Mouse (Mus musculus): ENCODE data around the gene Fyb. TPM values are rescaled to one million over a fixed set of nuclear protein-coding genes. Genes with fewer than 3 reads are reported as not detected.

The Fyb gene
- polyA plus RNA-seq, 1 experiment from 2014 or later: 3.1 TPM

DNA sequence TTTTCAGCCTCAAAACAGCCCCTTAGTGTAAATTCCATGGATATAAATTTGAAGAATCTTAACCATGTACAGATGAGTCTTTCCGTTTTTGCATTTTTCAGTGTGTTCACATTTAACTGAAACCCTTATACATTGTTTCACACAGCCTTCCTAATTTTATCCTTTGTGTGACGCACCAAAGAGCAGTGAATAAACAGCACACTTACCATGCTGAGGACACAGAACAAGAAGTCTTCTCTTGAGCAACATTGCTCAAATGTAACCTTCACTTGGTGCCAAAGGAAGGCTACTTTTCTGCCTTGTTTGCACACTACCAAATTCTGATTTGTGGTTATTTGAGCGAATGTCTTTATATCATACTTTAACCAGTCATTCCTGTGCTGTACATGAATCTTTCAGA is 122.8 kb downstream of the Fyb start:
- Histone ChIP-seq H3K9me3 (replicated peaks; ENCODE audit: control insufficient read depth, low read length, poor library complexity, severe bottlenecking) (no peaks in the 10 kb centered on the region), H3K9ac (ENCODE audit: low read depth, low read length) (no peak overlapping the region), H3K27me3 (ENCODE audit: control insufficient read depth, insufficient read depth, low read depth, low read length) (no peaks in the 10 kb centered on the region), H3K36me3 (ENCODE audit: control insufficient read depth, insufficient read depth, low read length) (no peaks in the 10 kb centered on the region), H3K4me2 (ENCODE audit: low read length) (no peak overlapping the region), H3K27ac (ENCODE audit: low read length) (no peak overlapping the region), H3K4me1 (ENCODE audit: control insufficient read depth, insufficient read depth, low read length) (no peaks in the 10 kb centered on the region), H3K4me3 (ENCODE audit: low read depth, low read length) (no peak overlapping the region)
- WGBS: 90% methylated on average over 3 of the region's 3 CpGs
- ATAC-seq: no peak

DNA sequence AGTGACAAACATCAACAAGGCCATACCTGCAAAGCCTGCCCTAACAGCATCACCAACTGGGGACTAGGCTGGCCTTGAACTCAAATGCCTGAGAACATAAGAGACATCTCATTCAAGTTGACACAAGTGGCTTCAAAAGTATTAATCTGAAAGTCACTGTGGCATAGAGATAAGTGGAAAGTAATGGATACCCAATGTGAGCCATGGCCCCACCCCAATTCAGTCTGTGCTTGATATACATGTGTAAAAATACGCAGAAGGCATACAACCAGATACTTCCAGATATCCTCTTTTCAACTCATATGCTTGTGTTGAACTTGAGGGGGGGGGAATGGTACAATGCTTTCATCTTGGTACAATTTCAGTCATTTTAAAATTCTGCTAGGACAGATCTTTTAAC is 124.4 kb downstream of the Fyb start:
- Histone ChIP-seq H3K4me1 (ENCODE audit: control insufficient read depth, insufficient read depth, low read length) (no peaks in the 10 kb centered on the region), H3K27me3 (ENCODE audit: control insufficient read depth, insufficient read depth, low read depth, low read length) (no peaks in the 10 kb centered on the region), H3K4me2 (ENCODE audit: low read length) (no peak overlapping the region), H3K36me3 (ENCODE audit: control insufficient read depth, insufficient read depth, low read length) (no peaks in the 10 kb centered on the region), H3K27ac (ENCODE audit: low read length) (no peak overlapping the region), H3K4me3 (ENCODE audit: low read depth, low read length) (no peak overlapping the region), H3K9me3 (replicated peaks; ENCODE audit: control insufficient read depth, low read length, poor library complexity, severe bottlenecking) (no peaks in the 10 kb centered on the region), H3K9ac (ENCODE audit: low read depth, low read length) (no peak overlapping the region)
- no peak for ATAC-seq
- WGBS: 89% methylated on average over 1 of the region's 1 CpGs

DNA sequence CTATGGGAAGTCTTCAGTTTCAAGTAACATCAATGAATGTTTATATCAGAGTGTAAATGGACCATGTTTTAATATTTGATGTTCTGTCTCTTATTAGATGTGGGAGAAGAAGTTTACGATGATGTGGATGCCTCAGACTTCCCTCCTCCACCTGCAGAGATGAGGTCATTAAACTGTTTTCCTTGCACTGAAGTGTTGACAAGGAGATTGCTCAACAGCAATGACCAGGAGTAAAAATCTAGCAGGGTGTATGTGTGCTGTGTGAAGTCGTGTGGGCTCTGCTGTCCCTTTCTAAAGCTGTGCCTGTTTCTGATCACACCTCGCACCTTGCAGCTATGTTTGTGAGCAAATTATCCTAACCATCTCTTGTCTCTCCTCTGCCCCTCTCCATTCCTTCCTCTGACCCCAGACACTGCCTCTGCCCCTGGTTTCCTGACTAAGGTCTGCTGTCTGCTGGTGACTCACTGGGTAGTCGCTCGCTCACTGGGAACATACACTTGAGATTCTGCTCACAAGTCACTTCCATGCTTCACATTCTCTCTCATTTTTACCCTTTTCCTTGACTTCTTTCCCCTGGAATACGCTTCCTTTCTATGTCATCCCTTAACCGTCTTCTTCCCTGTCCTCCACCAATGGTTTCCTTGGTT is 126.2 kb downstream of the Fyb start:
- H3K4me1 ChIP-seq (ENCODE audit: control insufficient read depth, insufficient read depth, low read length): no peaks in the 10 kb centered on the region
- H3K9me3 ChIP-seq (replicated peaks; ENCODE audit: control insufficient read depth, low read length, poor library complexity, severe bottlenecking): no peaks in the 10 kb centered on the region
- no peaks in the 10 kb centered on the region for H3K27me3 ChIP-seq (ENCODE audit: control insufficient read depth, insufficient read depth, low read depth, low read length)
- no peak overlapping the region for H3K4me3 ChIP-seq (ENCODE audit: low read depth, low read length)
- H3K9ac ChIP-seq (ENCODE audit: low read depth, low read length): no peak overlapping the region
- H3K36me3 ChIP-seq (ENCODE audit: control insufficient read depth, insufficient read depth, low read length): no peaks in the 10 kb centered on the region
- ATAC-seq: no peak
- 87% methylated on average over 7 of the region's 7 CpGs for WGBS
- H3K27ac ChIP-seq (ENCODE audit: low read length): no peak overlapping the region
- no peak overlapping the region for H3K4me2 ChIP-seq (ENCODE audit: low read length)

DNA sequence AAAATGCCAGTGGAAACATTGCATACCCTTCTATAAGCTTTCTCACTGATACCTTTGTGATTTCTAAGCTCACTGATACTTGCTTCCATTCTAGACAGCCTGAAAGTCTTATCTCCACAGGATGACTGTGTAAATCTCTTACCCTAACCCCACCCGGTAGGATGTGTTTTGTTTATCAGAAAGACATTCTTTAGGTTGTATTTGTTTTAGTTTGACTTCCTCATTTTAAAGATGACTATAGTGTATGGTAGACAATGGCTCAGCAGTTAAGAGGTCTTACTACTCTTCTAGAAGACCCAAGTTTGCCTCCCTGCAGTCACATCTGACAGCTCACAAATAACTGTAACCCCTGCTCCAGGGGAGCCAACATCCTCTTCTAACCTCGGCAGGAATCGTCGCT is 130.4 kb downstream of the Fyb start:
- Histone ChIP-seq H3K4me3 (ENCODE audit: low read depth, low read length) (no peak overlapping the region), H3K27ac (ENCODE audit: low read length) (no peak overlapping the region), H3K27me3 (ENCODE audit: control insufficient read depth, insufficient read depth, low read depth, low read length) (no peaks in the 10 kb centered on the region), H3K9me3 (replicated peaks; ENCODE audit: control insufficient read depth, low read length, poor library complexity, severe bottlenecking) (no peaks in the 10 kb centered on the region), H3K36me3 (ENCODE audit: control insufficient read depth, insufficient read depth, low read length) (no peaks in the 10 kb centered on the region), H3K9ac (ENCODE audit: low read depth, low read length) (no peak overlapping the region), H3K4me1 (ENCODE audit: control insufficient read depth, insufficient read depth, low read length) (no peaks in the 10 kb centered on the region), H3K4me2 (ENCODE audit: low read length) (no peak overlapping the region)
- no peak for ATAC-seq
- WGBS: 87% methylated on average over 4 of the region's 4 CpGs

DNA sequence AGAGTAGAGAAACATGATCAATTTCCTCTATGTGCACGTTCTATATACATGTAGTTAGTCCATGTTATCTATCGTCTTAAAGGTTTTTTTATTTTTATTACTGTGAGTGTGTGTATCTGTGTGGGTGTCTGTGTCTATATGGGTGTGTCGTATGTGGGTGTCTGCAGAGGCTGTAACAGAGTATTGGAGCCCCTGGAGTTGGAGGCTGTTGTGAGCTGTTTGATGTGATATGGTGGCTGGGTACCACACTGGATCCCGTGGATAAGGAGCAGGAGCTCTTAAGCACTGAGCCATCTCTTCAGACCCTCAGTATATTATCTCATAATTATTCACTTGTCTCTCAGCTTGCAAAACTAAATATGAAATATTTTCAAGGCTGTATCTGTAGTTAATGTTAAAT is 135.4 kb downstream of the Fyb start:
- ATAC-seq: no peak
- Histone ChIP-seq H3K4me2 (ENCODE audit: low read length) (no peak overlapping the region), H3K36me3 (ENCODE audit: control insufficient read depth, insufficient read depth, low read length) (no peaks in the 10 kb centered on the region), H3K9ac (ENCODE audit: low read depth, low read length) (no peak overlapping the region), H3K9me3 (replicated peaks; ENCODE audit: control insufficient read depth, low read length, poor library complexity, severe bottlenecking) (no peaks in the 10 kb centered on the region), H3K4me1 (ENCODE audit: control insufficient read depth, insufficient read depth, low read length) (no peaks in the 10 kb centered on the region), H3K27me3 (ENCODE audit: control insufficient read depth, insufficient read depth, low read depth, low read length) (no peaks in the 10 kb centered on the region), H3K4me3 (ENCODE audit: low read depth, low read length) (no peak overlapping the region), H3K27ac (ENCODE audit: low read length) (no peak overlapping the region)
- 89% methylated on average over 4 of the region's 4 CpGs for WGBS

DNA sequence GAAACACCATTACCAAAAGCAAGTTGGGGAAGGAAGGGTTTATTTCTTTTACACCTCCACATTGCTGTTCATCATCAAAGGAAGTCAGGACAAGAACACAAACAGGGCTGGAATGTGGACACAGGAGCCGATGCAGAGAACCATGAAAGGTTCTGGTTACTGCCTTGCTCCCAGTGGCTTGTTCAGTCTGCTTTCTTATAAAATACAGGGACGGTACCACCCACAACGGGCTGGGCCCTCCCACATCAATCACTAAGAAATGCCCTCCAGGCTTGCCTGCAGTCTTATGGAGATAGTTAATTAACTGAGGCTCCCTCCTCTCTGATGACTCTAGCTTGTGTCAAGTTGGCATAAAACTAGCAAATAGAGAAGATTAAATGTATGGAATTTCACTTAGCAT is 139.3 kb downstream of the Fyb start:
- ATAC-seq: no peak
- no peak overlapping the region for H3K9ac ChIP-seq (ENCODE audit: low read depth, low read length)
- no peaks in the 10 kb centered on the region for H3K27me3 ChIP-seq (ENCODE audit: control insufficient read depth, insufficient read depth, low read depth, low read length)
- WGBS: 36% methylated on average over 3 of the region's 3 CpGs
- no peak overlapping the region for H3K4me3 ChIP-seq (ENCODE audit: low read depth, low read length)
- no peak overlapping the region for H3K27ac ChIP-seq (ENCODE audit: low read length)
- H3K4me2 ChIP-seq (ENCODE audit: low read length): no peak overlapping the region
- H3K4me1 ChIP-seq (ENCODE audit: control insufficient read depth, insufficient read depth, low read length): no peaks in the 10 kb centered on the region
- H3K9me3 ChIP-seq (replicated peaks; ENCODE audit: control insufficient read depth, low read length, poor library complexity, severe bottlenecking): no peaks in the 10 kb centered on the region
- no peaks in the 10 kb centered on the region for H3K36me3 ChIP-seq (ENCODE audit: control insufficient read depth, insufficient read depth, low read length)

DNA sequence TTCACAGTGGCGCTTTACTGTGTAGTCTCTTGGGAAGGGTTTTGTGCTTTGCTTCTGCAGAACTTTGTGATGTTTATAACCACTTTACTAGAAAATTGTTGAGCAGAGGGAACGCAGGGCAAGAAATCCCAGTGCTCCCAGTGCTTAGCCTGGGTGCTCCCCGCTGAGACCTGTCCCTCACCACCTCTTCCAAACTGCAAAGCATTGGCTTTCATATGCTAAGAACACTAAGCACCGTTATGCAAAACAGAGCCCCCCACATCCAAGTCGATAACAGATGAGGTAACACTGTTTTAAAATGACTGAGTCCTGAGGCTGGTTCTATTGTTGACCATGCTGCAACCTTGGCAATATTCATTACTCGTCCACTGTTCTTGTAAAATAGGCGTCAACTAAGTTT is 141.3 kb downstream of the Fyb start:
- no peak overlapping the region for H3K9ac ChIP-seq (ENCODE audit: low read depth, low read length)
- H3K36me3 ChIP-seq (ENCODE audit: control insufficient read depth, insufficient read depth, low read length): no peaks in the 10 kb centered on the region
- WGBS: 64% methylated on average over 7 of the region's 7 CpGs
- ATAC-seq: no peak
- no peak overlapping the region for H3K4me2 ChIP-seq (ENCODE audit: low read length)
- no peak overlapping the region for H3K4me3 ChIP-seq (ENCODE audit: low read depth, low read length)
- H3K4me1 ChIP-seq (ENCODE audit: control insufficient read depth, insufficient read depth, low read length): no peaks in the 10 kb centered on the region
- H3K27me3 ChIP-seq (ENCODE audit: control insufficient read depth, insufficient read depth, low read depth, low read length): no peaks in the 10 kb centered on the region
- no peaks in the 10 kb centered on the region for H3K9me3 ChIP-seq (replicated peaks; ENCODE audit: control insufficient read depth, low read length, poor library complexity, severe bottlenecking)
- no peak overlapping the region for H3K27ac ChIP-seq (ENCODE audit: low read length)

DNA sequence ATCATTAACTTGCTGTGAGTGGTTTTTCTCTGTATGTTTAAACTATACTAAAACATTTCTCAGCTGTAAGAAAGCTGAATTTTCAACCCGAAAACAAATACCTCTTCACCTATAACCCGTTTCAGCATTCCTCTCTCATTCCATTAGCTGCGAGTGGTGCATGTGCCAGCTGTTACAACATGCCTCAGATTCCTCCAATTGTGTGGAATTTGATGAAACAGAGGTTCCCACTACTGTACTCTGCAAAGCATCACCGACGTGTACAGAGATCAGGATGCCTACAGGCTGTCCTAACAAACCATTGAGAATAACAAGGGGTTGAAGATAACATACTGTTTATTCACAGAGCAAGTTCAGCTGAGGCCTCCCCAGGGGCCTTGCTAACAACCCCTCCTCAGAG is 143.4 kb downstream of the Fyb start:
- Histone ChIP-seq H3K27ac (ENCODE audit: low read length) (no peak overlapping the region), H3K36me3 (ENCODE audit: control insufficient read depth, insufficient read depth, low read length) (no peaks in the 10 kb centered on the region), H3K27me3 (ENCODE audit: control insufficient read depth, insufficient read depth, low read depth, low read length) (no peaks in the 10 kb centered on the region), H3K9ac (ENCODE audit: low read depth, low read length) (no peak overlapping the region), H3K4me3 (ENCODE audit: low read depth, low read length) (no peak overlapping the region), H3K9me3 (replicated peaks; ENCODE audit: control insufficient read depth, low read length, poor library complexity, severe bottlenecking) (no peaks in the 10 kb centered on the region), H3K4me2 (ENCODE audit: low read length) (no peak overlapping the region), H3K4me1 (ENCODE audit: control insufficient read depth, insufficient read depth, low read length) (no peaks in the 10 kb centered on the region)
- WGBS: 58% methylated on average over 5 of the region's 5 CpGs
- ATAC-seq: no peak

DNA sequence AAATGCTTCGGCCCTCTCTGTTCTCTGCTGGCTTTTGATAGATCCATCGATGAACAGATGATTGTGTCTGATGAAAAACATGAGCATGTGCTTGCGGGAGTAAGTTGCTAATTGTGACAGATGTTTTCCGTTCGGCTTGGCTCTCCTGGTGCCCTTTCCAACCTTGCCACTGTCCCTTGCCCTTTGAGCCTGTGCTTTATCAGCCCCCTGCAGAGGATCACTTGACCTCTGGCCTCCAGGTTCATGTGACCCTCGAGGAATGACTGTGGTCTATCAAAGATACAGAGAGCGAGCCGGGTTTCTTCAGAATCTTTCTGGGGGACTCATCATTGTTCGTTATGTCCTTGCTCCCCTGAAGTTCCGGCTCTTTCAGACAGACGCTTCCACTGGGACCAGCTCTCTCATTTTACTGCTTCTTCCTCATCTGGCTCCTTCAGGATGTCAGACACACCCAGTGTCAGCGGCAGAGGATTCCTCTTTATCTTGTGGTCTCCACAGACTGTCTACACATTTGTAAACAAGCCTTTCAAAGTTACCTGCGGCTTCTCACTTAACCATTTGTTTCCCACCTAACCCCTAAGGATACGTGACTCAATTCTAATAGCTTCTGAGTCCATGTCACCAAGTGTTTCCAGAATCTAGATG is 146.3 kb downstream of the Fyb start:
- no peak overlapping the region for H3K9ac ChIP-seq (ENCODE audit: low read depth, low read length)
- H3K9me3 ChIP-seq (replicated peaks; ENCODE audit: control insufficient read depth, low read length, poor library complexity, severe bottlenecking): no peaks in the 10 kb centered on the region
- no peak overlapping the region for H3K27ac ChIP-seq (ENCODE audit: low read length)
- WGBS: 47% methylated on average over 14 of the region's 14 CpGs
- ATAC-seq: no peak
- H3K27me3 ChIP-seq (ENCODE audit: control insufficient read depth, insufficient read depth, low read depth, low read length): no peaks in the 10 kb centered on the region
- H3K4me2 ChIP-seq (ENCODE audit: low read length): no peak overlapping the region
- H3K4me3 ChIP-seq (ENCODE audit: low read depth, low read length): no peak overlapping the region
- no peaks in the 10 kb centered on the region for H3K36me3 ChIP-seq (ENCODE audit: control insufficient read depth, insufficient read depth, low read length)
- no peaks in the 10 kb centered on the region for H3K4me1 ChIP-seq (ENCODE audit: control insufficient read depth, insufficient read depth, low read length)

All from midbrain, embryonic 16.5 days (tissue).